Mouse (Mus musculus): Measurements from ENCODE around the gene Gm20481.

DNA sequence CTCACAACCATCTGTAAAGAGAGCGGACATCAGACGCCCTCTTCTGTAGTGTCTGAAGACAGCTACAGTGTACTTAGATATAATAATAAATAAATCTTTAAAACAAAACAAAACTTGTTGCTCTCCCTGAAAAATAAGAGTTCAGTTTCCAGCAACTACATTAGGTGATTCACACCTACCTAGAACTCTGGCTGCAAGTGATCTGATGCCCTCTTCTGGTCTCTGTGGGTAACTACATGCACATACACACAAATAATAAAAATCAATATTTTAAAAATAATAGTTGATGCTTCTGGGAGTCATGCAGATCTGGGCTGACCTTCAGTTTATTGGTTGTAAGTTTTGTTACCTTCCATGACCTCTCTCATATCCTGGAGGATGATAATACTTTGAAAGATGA is 14.5 kb downstream of the Gm20481 start:
- no peak for TF ChIP-seq POLR2A (IDR thresholded peaks at IDR 0.05; ENCODE audit: insufficient read length, low read depth)
- TF ChIP-seq POLR2AphosphoS2 (IDR thresholded peaks at IDR 0.05; ENCODE audit: insufficient read length, low read depth) = no peak

Data from myocyte (in vitro differentiated cells).